In genomic region chr19:10094695-10095094, GRCm38 (mm10) we compare ENCODE assay signal across 12 mouse cellular contexts. TPM values are rescaled to one million over a fixed set of nuclear protein-coding genes. Genes with fewer than 3 reads are reported as not detected.
DNase-seq lines count a peak whose midpoint lies in the region; ATAC-seq lines count a peak whose summit lies in the region.
"Had no signal": no experiment of that assay in that cellular context is flagged by ENCODE, and none has a peak within 500 bp of the region (broad histone marks: within the 10 kb centered on the region; RNA-seq: fewer than 3 reads in every experiment).

No protein-coding gene starts in this region.

- DNase-seq in adrenal gland, adult (ENCODE audit: inconsistent age in 2 of 2, low spot score in 1 of 2): peak; percentile 51 to 83
- DNase-seq in adrenal gland, adult 18-20 months (ENCODE audit: low spot score in 2 of 2): no peak
- DNase-seq in midbrain, embryonic 11.5 days (ENCODE audit: low spot score, missing footprints): no peak
- DNase-seq in right cerebral cortex, postnatal 14 days: no peak
- no peak for DNase-seq in embryo, embryonic 10 days (ENCODE audit: low spot score)
- no peak for DNase-seq in layer of hippocampus, postnatal 36 days
- DNase-seq: heart, adult 2 months; kidney, adult 11 months; layer of hippocampus, adult 9-11 months had no signal

- H3K4me1 ChIP-seq in megakaryocyte, embryonic 14.5 days: peaks cover 90% of the 10 kb centered on the region
- H3K4me1 ChIP-seq in midbrain, embryonic 11.5 days (ENCODE audit: control insufficient read depth, insufficient read depth, low read length): peaks cover 43% of the 10 kb centered on the region

- H3K27me3 ChIP-seq in megakaryocyte, embryonic 14.5 days (replicated peaks): no peaks in the 10 kb centered on the region
- H3K27me3 ChIP-seq in midbrain, embryonic 11.5 days (ENCODE audit: control insufficient read depth, insufficient read depth, low read length): no peaks in the 10 kb centered on the region
- H3K27me3 ChIP-seq: liver, embryonic 15.5 days had no signal

- no peak for ATAC-seq in megakaryocyte, adult 5-6 weeks (ENCODE audit: poor library complexity, severe bottlenecking)
- no peak for ATAC-seq in midbrain, embryonic 11.5 days (ENCODE audit: low FRiP score)

- WGBS in midbrain, embryonic 11.5 days: 89% methylated on average over 4 of the region's 4 CpGs

- peak overlapping the region; percentile 1; the same call in 1 of the 2 replicates for H3K9ac ChIP-seq in midbrain, embryonic 11.5 days (ENCODE audit: low read length)
- H3K9ac ChIP-seq: liver, embryonic 15.5 days had no signal

- peak overlapping the region; percentile 67 for H3K4me3 ChIP-seq in megakaryocyte, embryonic 14.5 days (replicated peaks)
- H3K4me3 ChIP-seq in midbrain, embryonic 11.5 days (ENCODE audit: low read depth, low read length): no peak overlapping the region
- H3K4me3 ChIP-seq: heart, adult 2 months; liver, embryonic 15.5 days had no signal

- no peak overlapping the region for H3K27ac ChIP-seq in midbrain, embryonic 11.5 days (ENCODE audit: low read depth, low read length)
- H3K27ac ChIP-seq: heart, adult 2 months; liver, embryonic 15.5 days had no signal

- H3K9me3 ChIP-seq in megakaryocyte, embryonic 14.5 days: no peaks in the 10 kb centered on the region
- no peaks in the 10 kb centered on the region for H3K9me3 ChIP-seq in midbrain, embryonic 11.5 days (ENCODE audit: control insufficient read depth, low read length)
- H3K9me3 ChIP-seq: liver, embryonic 15.5 days had no signal

- H3K4me2 ChIP-seq in midbrain, embryonic 11.5 days: no peak overlapping the region
- H3K4me2 ChIP-seq: liver, embryonic 15.5 days had no signal

- peaks cover 100% of the 10 kb centered on the region for H3K36me3 ChIP-seq in megakaryocyte, embryonic 14.5 days (replicated peaks; ENCODE audit: low read length)
- H3K36me3 ChIP-seq in midbrain, embryonic 11.5 days (ENCODE audit: control insufficient read depth, insufficient read depth, low read length): peaks cover 34% of the 10 kb centered on the region

RNA-seq across cellular contexts. Expression of gene Fads2, which starts 6.9 kb away (rescaled TPM):
- 1,000 to 10,000 TPM; 1,303 to 1,859 TPM for total RNA-seq in adrenal gland, adult 18-20 months (2021)
- 111 and 271 TPM in 2 replicates for polyA plus RNA-seq in megakaryocyte, embryonic 14.5 days (2012; ENCODE audit: insufficient read depth, low replicate concordance)
- 3.0 and 7.6 TPM in 2 replicates for total RNA-seq in megakaryocyte, adult 5-6 weeks (2015)
- 3.1 and 4.3 TPM in 2 replicates for total RNA-seq in megakaryocyte, adult 5-6 weeks (2017)
- polyA plus RNA-seq in midbrain, embryonic 11.5 days (2014; fragmentation: Nextera tagmentation; extraction: Ambion mirVana): 76.4 and 80.5 TPM in 2 replicates
- 100 to 1,000 TPM; 151 to 155 TPM for total RNA-seq in layer of hippocampus, postnatal 36 days (2021)

RNA-seq across cellular contexts. Expression of gene Fads3, which starts 53.3 kb away (rescaled TPM):
- 10 to 100 TPM; 10.3 to 54.2 TPM for total RNA-seq in adrenal gland, adult 18-20 months (2021)
- polyA plus RNA-seq in megakaryocyte, embryonic 14.5 days (2012; ENCODE audit: insufficient read depth, low replicate concordance): 3.6 and 19.1 TPM in 2 replicates
- 0.76 and 0.91 TPM in 2 replicates for total RNA-seq in megakaryocyte, adult 5-6 weeks (2015)
- 1.8 and 1.9 TPM in 2 replicates for total RNA-seq in megakaryocyte, adult 5-6 weeks (2017)
- polyA plus RNA-seq in midbrain, embryonic 11.5 days (2014; fragmentation: Nextera tagmentation; extraction: Ambion mirVana): 5.0 and 5.1 TPM in 2 replicates
- 10 to 100 TPM; 24.3 to 24.5 TPM for total RNA-seq in layer of hippocampus, postnatal 36 days (2021)

Comparison
In these comparisons a context has a peak if more than half of its experiments do, and no peak if none do; other contexts are left out.
1. DNase-seq: peak in adrenal gland, adult (2 of 2); none in adrenal gland, adult 18-20 months (0 of 2), midbrain, embryonic 11.5 days (single experiment), right cerebral cortex, postnatal 14 days (single experiment), embryo, embryonic 10 days (single experiment) and layer of hippocampus, postnatal 36 days (0 of 2).
2. RNA of gene Fads2, which starts 6.9 kb away (total RNA-seq): 1,303 to 1,859 TPM in adrenal gland, adult 18-20 months and 151 to 155 TPM in layer of hippocampus, postnatal 36 days; 3.0 to 7.6 TPM in megakaryocyte, adult 5-6 weeks; every median in the first group is over 10 times any median in the second.